Mouse (Mus musculus) cerebellum, adult (tissue): ENCODE results near the gene Stard8.

Experiments
- ATAC-seq: cut with Nextera tagmentation; 2 replicates; pipeline ENCODE4 v1.9.2; 2017; ENCODE audit warnings: mild to moderate bottlenecking, moderate library complexity, mixed read lengths; ENCODE audit not compliant: insufficient number of reproducible peaks, low FRiP score, low TSS enrichment

Gene Stard8

DNA sequence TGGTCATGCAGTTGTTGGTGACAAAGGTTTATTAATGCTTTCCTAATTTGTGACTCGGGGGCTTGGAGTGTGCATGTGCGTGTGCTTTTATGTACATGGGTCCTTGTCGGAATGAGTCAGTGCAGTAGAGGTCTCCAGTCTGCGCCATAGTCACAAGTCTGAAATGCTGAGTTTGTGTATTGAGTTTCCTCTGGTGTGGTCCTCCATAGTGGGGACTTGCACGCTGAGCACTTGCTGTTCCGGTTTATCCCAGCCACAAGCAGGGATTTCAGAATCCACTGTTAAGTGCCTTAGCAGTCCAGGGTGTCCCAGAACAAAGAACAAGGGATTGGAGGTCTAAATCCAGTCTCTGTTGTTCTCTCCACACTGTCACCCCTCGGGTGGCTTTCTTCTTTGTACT, 42.3 kb downstream of the Stard8 start:
- ATAC-seq, result no peak

DNA sequence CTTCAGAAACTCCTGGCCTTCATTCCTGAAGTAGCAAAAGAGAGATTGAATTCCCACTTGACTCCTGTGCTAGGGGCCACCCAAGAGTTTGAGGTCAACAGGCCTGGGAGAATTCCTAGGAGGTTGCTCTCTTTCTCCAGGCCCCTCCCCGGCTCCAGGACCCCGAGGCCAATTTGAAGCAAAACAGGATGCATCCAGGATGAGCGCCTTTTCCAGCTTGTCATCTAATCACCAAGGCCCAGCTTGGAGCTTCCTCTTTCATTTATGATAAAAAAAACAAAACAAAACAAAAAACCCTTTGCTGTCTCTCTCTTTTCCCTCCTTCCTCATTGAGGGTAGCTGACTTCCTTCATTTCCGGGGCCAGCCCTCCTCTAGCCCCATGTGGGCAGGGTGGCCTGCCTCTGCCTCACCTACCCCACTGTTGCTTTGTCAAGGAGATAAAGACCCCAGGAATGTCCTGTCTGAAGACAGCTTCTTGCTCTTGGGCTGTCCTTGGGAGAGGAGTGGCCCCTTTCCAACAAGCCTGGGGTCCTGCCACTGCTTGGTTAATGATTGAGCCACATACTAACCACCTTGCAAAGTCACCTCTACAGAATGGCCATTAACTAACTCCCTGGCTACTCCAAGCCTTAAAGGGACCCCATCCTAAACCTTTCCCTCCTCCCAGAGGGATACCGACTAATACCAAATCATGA, 43.5 kb downstream of the Stard8 start:
- no peak for ATAC-seq

DNA sequence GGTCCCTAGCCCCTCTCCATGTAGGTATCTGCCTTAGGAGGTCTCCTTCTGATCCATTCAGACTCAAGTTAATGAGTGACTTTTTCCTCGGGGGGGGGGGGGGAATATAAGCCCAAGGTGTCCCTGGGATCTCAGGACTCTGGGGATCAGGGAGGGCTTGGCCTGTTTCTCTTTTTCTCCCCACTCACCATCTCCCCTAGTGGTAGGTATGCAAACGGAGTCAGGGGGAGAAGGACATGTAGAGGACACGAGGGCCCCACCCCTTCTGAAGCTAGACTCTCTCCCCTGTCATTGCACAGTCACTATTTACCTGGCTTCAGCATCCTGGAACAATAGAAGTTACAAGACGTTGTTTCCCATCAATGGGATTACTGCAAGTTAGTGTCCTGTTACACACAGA, 45.1 kb downstream of the Stard8 start:
- ATAC-seq, result no peak

DNA sequence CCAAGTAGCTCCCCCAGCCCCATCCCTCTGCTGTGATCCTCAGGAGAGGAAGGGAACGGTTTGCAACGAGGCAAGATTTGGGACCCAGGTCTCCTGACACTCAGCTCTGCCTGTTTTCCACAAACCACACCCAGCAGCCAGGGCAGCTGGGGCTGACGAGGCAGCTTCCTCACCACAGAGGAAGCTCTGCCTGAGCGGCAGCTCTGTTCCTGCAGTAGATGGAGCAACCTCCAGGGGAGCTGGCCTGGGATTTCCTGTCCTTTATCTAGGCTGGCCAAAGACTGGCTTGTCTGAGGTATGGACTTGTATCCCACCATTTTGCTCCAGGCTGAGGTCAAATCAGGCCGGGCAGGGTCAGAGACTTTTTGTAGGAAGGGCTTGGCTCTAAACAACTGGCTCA, 46.2 kb downstream of the Stard8 start:
- ATAC-seq, result no peak

DNA sequence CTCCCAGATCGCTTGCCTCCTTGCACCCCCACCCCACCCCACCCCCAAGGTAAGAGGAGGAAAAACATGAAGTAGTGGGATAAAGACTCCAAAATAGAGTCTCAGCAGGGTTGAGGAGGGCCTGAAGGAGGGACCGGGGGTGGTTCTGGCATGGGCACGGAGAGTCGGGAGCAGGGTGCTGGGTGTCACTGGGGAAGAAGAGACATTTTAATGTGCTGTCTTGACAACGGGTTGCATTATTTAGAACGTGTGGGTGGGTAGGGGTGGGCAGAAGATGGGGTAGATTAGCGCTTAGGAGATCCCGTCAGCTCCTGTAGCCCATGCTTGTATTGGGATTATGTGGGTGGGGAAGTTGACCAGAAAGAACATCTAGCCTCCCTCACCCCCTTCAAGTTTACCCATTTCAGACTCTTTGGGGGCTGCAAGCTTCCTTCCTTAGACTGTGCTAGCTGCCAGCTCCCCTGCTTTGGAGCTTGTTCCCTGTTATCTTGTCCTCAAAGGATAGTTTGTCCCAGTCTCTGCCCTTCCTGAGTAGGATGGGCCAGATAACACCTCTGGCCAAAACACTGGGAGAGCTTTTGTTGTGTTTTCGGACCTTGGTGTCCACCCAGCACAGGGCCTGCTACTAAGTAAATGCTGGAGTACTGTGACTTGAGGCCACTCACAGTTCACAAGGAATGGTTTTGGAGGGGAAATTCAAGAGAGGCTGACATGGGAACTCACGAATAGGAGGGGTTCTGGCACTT, 47.9 kb downstream of the Stard8 start:
- no peak for ATAC-seq

DNA sequence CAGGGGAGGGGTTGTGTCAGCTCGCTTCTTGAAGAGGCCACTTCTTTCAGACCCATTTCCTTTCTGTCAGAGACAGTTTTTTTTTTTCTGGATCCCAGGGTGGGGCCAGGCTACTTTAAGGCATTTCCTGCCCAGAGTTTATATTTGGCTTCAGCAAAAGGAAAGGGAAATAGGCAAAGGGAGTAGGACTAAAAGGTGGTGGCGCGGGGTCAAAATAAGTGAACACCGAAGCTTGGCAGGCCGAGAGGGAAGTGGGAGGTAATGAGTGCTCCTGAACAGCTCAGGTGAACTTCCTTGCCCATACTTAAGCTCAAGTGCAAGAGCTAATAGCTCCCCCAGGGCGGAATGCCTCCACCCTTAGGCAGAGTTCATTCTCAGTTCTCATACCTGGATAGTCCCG, 49.2 kb downstream of the Stard8 start:
- no peak for ATAC-seq

DNA sequence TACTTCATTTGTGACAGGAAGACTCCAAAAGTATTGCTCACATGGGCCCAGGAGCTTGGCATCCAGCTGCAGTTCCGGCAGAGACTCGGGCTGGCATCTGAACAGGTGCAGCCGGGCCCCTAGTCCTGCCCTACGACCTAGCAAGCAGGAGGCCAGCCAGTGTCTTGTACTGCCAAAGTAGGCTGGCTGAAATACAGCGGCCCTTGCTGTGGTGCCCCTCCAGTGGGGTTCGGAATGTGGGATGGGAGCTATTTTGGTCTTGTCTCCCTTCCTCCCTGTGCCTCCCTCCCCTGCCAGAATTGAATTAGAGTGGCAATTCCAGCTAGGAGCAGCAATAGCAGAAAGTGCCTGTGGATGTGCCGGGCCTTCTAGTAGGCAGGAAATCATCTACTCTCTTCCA, 51.5 kb downstream of the Stard8 start:
- ATAC-seq, result no peak

DNA sequence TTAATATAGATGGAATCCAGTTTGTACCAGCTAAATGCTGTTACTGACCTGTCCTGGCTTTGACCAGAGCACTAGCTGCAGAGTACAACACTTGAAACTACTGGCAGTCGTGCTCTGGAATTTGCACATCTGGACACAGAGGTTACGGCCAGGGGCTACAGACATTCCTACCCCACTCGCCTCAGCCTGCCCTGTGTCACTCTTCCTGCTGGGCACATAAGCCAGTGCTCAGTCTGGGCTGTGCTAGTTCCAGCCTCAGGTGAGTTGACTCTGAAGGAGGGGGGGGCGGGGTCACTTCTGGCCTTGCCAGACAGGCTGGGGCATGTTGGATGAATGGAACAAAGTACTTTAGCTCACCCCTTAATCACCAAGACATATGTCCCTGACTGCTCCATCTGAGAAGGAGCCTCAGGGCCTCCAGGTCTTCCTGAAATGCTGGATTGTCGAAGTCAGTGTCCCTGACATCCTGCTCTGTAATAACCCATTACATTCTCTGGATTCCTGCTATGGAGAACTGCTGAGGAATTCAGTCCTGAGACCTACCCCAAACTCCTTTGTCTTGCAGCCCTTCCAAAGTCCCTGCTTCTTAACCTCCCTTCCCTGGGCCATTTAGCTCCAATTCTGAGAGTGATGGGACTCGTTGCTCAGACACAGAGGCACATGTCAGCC, 54.9 kb downstream of the Stard8 start:
- ATAC-seq, result no peak

DNA sequence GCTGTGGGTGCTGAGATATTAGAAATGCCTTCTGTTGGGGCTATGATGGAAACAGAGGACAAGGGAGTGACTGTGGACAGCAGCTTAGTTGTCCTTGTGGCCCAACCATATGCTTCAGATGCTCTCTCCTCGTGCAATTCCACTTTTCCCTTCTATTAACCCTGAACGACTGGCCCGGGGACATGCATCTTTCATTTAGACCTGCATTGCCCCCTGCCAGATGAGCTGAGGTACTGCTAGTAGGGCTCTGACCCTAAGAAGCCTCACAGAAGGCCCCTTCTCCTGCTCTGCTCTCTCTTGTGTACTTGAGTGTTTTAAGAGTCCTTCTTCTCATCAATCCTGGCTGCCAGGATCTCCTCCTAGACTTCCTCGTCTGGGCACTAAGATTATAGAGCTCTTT, 56.1 kb downstream of the Stard8 start:
- no peak for ATAC-seq

DNA sequence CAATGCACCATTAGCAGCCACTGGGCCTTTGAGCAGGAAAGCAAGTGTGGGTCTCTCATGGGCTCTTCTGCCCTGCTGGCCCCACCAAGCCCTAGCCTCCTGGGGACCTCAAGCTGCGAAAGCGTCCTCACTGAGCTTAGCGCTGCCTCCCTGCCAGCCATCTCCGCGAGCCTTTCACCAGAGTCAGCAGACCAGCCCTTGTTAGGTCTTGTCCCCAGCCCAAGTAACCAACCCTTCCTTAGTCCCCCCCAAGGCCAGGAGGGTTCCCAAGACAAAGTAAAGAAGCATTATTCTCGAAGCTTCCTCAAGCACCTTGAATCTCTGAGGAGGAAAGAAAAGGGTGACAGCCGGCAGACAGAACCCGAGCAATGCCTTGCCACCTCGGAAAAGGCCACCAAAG, 62.5 kb downstream of the Stard8 start:
- no peak for ATAC-seq

DNA sequence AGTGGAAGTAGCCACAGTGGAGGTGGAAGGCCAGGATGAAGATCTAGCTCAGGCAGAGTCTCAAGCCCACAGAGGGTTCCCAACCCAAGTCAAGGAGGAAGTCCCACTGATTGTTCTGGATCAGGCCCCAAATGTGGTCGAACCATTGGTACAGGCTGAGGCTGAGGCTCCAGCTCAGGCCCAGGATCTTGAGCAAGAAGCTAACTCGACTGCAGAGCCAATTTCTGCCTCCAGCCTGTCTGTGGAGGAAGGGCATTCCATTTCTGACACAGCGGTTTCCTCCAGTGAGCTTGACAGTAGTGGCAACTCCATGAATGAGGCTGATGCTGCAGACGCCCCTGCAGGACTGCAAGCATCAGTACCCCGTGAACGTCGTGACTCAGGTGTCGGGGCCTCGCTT, 63.5 kb downstream of the Stard8 start:
- ATAC-seq, result no peak

DNA sequence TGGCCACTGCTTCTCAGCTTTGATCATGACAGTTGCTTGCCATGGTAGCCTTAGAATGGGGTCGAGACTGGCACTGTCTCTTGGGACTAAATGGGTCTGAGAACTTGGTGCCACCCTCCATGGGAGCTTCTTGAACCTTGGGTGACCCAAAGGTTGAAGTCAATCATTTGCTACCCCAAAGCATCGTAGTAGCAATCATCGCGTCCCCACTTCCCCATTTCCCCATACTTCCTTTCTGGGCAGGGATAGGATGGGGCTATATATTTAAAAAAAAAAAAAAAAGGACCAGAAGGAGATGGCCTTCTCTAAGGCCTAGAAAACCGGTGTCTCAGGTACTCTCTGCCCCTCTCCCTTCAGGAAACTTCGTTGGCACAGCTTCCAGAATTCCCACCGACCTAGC, 64.2 kb downstream of the Stard8 start:
- ATAC-seq, result no peak

DNA sequence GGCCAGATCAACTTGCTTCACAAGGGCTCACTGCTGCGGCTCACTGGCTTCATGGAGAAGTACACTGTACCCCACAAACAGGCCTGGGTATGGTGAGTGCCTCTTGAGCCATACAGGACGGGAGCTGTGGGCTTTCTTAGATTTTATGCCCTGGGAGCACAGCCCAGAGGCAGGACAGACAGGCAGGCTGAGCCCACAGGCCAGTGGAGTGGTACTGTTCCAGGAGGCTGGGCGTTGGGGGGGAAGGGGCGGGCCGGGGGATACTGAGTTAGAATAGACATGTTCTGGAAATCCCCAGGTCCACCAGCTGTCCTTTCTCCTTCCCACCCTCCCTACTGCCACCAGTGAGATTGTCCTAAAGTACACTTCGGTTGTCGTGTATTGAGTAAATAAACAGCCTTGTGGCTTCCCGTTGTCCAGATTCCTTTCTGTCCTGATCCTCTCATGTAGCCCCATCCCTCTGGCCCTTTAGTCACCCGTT, 64.7 kb downstream of the Stard8 start:
- ATAC-seq, result no peak

DNA sequence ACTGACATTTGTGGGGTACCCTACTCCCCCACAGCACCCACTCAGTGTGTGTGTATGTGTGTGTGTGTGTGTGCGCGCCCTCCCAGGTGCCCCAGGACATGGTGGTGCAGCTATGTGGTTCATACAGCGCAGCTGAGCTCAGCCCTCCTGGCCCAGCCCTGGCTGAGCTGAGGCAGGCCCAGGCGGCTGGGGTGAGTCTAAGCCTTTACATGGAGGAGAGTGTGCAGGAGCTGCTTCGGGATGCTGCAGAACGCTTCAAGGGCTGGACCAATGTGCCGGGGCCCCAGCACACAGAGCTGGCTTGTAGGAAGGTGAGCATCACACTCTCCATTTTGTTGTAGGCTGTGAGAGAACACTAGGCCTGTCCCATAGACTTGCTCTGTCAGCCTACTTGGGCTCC, 68.1 kb downstream of the Stard8 start:
- no peak for ATAC-seq

DNA sequence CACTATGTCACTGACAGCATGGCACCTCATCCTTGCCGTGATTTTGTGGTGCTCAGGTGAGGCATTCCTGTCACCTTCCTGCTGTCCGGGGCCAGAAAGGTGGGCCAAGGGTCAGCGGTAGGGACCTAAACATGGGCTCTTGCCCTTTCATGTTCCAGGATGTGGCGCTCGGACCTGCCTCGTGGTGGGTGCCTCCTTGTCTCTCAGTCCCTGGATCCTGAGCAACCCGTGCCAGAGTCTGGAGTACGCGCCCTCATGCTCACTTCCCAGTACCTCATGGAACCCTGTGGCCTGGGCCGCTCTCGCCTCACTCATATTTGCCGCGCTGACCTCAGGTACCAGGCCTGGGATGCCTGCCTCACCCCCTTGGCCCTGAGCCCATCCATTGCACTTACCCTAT, 69.5 kb downstream of the Stard8 start:
- no peak for ATAC-seq

DNA sequence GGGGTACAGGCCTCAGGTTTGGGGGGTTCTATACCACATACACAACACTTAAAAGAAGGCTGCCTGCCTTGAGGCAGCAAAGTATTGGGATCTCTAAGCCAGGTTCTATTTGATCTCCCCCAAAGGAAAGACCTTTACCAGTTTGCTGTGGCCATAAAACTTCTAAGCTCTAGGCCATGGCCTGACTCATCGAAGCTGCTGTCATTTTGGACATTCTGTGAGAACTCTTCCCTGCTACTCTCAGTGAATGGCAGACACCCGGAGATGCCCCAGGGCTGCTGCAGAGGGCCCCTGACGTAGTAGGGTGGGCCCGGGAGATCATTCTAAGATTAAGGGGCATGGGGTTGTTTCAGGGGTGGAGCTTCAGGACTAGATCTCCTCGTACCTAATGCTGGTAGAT, 72.1 kb downstream of the Stard8 start:
- no peak for ATAC-seq

DNA sequence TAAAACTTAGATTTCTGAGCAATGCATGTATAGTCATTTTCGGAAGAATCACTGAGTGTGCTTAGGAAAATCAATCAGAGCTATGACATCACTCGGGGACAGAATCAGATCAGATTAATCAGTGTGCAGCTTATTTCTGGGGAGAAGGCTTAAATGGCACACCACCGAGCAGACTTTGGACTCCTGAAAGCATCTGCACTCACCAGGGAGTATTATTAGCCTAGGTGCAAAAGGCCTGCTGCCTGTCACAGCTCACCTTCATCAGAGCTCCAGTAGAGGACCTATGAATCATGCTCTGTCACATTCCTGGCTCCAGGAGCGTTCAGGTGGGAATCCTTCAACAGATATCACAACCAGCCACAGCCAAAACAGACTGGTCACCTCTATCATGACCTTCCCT, 73.4 kb downstream of the Stard8 start:
- no peak for ATAC-seq

DNA sequence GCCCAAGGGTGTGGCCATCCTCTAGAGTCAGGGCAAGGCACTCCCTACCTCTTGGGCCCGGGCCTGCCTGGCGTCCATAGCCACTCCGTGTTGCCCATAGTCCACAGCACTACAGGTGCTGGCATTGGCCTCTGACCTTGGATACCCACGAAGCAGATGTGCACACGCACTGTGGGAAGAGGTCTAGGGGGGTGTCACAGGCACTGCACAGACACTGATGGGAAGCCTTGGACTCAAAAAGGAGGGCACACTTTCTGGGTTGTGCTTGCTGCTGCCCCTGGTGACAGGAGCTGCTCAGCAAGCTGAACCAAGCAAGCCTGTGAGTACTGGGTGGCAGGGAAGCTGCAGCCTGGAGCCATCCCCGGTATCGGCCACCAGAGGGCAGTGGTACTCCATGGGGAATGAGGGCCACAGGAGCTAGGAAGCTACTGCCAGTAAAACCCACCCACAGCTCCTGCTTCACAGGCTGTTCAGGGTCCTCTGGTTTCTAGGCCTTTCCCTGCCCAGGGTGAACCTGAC, 75.4 kb downstream of the Stard8 start:
- peak; percentile 74 for ATAC-seq

DNA sequence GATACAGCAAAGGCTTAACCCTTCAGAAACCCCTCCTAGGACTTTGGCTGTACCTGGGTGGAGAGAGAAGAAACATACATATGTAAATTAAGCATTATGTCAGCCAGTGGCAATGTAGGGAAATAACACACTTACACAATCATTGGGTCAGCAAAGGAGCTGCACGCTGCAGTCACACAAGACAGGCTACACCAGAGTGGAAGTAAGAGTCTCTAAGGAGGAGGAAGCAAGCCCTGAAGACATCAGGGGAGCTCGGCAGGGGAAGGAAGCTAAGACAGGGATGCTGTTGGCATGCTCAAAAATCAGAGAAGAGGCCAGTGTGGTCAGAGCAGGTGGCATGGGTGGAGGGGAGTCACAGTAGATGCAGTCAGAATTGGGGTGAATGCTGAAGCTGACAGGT, 89.7 kb downstream of the Stard8 start:
- no peak for ATAC-seq

DNA sequence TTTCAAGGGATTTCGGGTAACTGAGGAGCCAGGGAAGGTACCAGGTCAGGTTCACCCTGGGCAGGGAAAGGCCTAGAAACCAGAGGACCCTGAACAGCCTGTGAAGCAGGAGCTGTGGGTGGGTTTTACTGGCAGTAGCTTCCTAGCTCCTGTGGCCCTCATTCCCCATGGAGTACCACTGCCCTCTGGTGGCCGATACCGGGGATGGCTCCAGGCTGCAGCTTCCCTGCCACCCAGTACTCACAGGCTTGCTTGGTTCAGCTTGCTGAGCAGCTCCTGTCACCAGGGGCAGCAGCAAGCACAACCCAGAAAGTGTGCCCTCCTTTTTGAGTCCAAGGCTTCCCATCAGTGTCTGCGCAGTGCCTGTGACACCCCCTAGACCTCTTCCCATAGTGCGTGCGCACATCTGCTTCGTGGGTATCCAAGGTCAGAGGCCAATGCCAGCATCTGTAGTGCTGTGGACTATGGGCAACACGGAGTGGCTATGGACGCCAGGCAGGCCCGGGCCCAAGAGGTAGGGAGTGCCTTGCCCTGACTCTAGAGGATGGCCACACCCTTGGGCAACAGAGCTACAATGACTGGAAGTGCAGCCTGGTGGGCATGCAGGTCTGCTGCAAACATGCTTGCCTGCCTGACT, 108.2 kb downstream of the Stard8 start:
- peak; percentile 79 for ATAC-seq

DNA sequence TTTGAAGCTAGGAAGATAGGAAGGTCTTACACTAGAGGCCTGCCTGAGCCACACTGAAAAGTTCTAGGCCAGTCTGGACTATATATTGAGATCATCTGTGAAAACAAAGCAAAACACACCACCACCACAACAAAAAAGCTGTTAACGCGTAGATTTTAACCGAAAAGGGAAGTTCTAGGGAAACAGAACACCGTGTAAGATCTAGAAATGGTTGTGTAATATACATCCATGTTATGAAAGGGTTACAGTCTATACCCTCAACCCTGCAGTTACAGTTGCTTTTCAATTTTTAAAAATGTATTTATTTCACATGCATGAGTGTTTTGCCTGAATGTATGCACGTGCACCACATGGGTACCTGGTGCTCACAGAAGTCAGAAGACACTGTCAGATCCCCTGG, 116.5 kb downstream of the Stard8 start:
- no peak for ATAC-seq
